Mouse (Mus musculus): ENCODE results near the gene Dennd5b.

Dennd5b gene

DNA sequence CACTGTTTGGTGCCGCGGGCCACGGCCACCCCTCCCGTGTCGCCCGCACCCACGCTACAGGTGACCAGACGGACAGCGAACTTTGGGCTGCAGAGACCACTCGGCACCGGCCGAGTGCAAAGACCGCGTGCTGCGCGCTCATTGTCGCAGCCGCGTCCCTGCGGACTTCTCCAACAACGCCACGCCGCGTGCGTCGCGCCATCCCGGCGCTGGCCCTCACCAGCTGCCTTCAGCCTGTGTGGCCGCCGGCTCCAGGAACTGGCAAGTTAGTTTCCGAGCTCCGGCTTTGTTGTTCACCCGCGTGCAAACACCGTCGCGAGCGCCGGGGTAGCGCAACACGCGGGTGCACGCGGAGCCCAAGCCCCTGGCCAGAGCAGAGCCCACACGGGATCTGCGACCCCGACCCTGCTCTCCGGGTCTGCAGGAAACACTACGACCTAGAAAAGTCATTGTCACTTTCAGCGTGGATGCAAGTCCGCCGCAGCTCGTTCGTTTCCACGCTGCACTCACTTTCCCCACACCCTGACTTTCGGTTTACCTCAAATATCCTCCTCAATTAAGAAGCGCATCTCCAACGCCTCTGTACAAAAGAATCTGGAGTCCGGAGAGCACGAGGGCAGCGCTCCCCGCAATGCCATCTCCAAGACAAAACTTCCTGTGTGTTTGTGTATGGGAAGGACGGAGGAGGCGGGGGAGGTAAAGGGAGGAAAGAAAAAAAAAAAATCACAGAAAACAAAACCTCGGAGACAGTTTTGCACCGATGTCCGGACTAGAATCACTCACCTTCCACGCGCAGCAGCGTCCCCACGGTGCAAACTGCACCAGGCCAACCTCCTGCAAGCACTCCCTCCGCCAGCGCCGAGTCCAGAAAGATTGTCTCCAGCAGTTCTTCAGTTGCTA is 155.7 kb downstream of the Dennd5b start:
- DNase-seq = peak; percentile 62

DNA sequence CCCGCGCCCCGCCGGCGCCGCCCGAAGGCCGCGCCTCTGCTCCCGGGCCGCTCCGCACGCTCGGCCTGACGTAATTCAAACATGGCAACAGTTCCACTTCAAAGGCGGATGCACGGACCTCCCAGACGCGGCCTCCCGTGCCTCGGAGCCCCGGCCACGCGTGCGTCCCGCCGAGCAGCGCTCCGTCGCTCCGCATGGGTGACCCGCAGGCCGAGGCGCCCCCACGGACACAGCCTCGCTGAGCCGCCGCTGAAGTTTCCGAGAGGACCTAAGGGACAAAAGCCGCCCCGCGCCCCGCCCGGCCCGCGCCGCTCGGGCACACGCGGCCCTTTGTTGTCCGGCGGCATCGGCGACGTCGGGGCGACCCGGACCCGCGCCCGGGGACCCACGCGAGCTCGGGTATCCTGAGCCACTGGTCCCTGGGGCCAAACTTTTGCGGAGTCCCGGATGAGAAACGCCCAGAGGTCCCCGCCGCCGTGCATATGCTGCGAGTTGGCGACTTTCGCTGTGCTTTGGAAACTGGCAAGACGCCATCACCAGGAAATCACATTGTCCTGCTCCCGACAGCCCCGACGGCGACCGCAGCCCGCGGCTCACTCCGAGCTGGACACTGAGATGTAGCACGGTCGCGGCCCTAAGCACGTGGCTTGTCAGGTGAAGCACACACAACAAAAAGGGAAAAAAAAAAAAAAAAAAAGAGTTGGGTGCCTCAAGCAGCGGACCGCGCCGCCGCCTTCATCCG is 156.5 kb downstream of the Dennd5b start:
- DNase-seq = peak; percentile 84

DNA sequence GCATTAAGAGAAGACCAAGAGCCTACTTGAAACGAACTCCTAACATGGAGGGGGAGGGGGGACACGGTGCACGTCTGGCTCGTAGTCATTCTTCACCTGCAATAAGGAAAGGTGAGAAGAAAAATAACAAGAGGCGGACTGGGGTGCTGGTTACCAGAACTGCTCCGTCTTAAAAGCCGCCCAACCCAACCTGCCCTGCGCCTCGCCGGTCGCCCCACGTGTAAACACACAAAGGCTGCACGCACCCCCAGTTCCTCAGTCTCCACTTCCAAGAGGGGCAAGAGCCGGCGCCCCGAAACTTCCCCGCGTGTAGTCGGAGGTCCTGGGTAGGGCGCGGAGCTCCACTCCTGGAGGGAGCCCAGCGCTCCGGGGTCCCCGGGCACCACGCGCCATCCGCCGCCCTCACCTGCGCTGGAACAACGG is 157.1 kb downstream of the Dennd5b start:
- no peak for DNase-seq

DNA sequence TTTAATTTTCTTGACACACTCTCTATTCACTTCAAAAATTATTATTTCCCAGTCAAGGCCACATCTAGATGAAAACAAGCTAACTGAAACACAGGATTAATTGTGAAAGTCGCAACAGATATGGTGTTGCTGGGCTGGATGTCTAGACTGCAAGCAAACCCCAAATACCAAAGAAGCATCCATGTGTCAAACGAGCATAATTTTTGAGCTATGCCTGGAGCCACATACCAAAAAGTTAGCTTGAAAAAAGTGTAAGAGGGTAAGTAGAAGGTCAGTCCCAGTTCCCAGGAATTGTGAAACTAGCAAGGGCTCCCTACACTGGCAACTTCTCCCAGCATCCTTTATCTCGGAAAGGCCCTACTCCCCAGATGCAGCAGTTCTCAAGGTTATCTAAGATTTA is 157.8 kb downstream of the Dennd5b start:
- no peak for DNase-seq

DNA sequence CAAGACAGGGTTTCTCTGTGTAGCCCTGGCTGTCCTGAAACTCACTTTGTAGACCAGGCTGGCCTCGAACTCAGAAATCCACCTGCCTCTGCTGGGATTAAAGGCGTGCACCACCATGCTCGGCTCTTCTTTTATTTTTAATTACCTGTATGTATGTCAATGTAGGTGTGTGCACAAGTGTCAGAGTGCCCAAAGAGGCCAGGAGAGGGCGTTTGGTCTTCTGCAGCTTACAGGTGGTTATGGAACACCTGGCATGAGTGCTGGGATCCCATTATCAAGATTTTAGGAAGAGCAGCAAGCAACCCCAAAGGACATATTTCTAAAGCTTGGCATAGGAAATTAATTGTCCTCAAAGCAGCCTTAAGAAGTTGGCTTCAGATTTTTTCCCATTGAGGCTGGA is 159.1 kb downstream of the Dennd5b start:
- DNase-seq = no peak

DNA sequence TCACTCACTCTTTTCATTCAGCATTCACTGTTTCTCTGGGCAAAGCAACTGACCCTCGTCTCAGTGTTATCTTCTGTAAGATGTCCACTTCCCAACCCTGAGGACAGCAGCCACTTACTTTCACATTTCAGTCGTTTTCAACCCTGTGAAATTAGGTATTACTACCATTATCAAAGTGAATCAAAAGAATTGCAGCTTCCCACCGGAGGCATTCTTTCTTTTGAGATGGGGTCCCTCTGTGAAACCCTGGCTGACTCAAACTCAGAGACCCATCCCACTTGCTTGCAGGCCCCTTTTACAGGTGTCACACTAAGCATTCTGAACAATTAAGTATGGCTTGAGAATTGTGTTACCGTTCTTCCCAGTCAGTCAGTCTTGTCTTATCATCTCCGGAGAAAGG is 159.6 kb downstream of the Dennd5b start:
- no peak for DNase-seq

DNA sequence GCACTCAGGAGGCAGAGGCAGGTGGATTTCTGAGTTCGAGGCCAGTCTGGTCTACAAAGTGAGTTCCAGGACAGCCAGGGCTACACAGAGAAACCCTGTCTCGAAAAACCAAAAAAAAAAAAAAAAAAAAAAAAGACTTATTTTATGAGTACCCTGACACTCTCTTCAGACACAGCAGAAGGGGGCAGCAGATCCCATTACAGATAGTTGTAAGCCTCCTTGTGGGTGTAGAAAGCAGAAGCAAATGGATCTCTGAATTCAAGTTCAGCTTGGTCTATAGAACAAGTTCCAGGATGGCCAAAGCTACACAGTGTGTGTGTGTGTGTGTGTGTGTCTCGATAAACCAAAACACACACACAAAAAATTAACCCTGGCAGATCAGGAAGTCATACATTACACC is 161.1 kb downstream of the Dennd5b start:
- peak; percentile 21 for DNase-seq
